25 mouse cellular contexts compared by ENCODE assay signal in genomic region chr3:130853866-130854265, GRCm38 (mm10).
"Had no signal": no experiment of that assay in that cellular context is flagged by ENCODE, and none has a peak within 500 bp of the region (broad histone marks: within the 10 kb centered on the region; RNA-seq: fewer than 3 reads in every experiment).

No protein-coding gene starts in this region.

- H3K4me3 ChIP-seq: gastrocnemius, adult 2 months; heart, embryonic 10.5 days; heart, embryonic 12.5 days; hindbrain, embryonic 10.5 days; hindbrain, embryonic 12.5 days; intestine, embryonic 15.5 days; layer of hippocampus, adult 2 months; left cerebral cortex, adult 2 months; limb, embryonic 13.5 days; limb, embryonic 15.5 days had no signal

- H3K36me3 ChIP-seq: heart, embryonic 10.5 days; heart, embryonic 12.5 days; hindbrain, embryonic 10.5 days; hindbrain, embryonic 12.5 days; intestine, embryonic 15.5 days; limb, embryonic 13.5 days; limb, embryonic 15.5 days had no signal

- DNase-seq: gastrocnemius, adult 2 months; gastrocnemius, postnatal 10 days; gastrocnemius, postnatal 25 days; heart, adult 18-20 months; heart, postnatal 10 days; heart, postnatal 4 days; kidney, adult 18-20 months; kidney, adult 8-10 months; kidney, postnatal 10 days; kidney, postnatal 25 days; kidney, postnatal 4 days had no signal

- H3K27me3 ChIP-seq: heart, embryonic 12.5 days; hindbrain, embryonic 12.5 days; intestine, embryonic 15.5 days; limb, embryonic 13.5 days; limb, embryonic 15.5 days had no signal

- H3K4me1 ChIP-seq: heart, embryonic 10.5 days; heart, embryonic 12.5 days; hindbrain, embryonic 12.5 days; intestine, embryonic 15.5 days; limb, embryonic 15.5 days had no signal

- H3K4me2 ChIP-seq: heart, embryonic 12.5 days; hindbrain, embryonic 12.5 days; hindbrain, embryonic 14.5 days; intestine, embryonic 15.5 days; limb, embryonic 13.5 days; limb, embryonic 15.5 days had no signal

- H3K9me3 ChIP-seq: heart, embryonic 10.5 days; heart, embryonic 12.5 days; hindbrain, embryonic 10.5 days; hindbrain, embryonic 12.5 days; intestine, embryonic 15.5 days; limb, embryonic 13.5 days; limb, embryonic 15.5 days had no signal

- ATAC-seq: hindbrain, embryonic 16.5 days; inflammation-experienced regulatory T-cells, adult 6 months; intestine, embryonic 15.5 days; intestine, postnatal 0 days had no signal

- H3K27ac ChIP-seq: gastrocnemius, adult 2 months; heart, embryonic 10.5 days; hindbrain, embryonic 10.5 days; hindbrain, embryonic 12.5 days; hindbrain, embryonic 14.5 days; intestine, embryonic 15.5 days; layer of hippocampus, adult 2 months; left cerebral cortex, adult 2 months; limb, embryonic 13.5 days; limb, embryonic 15.5 days; liver, embryonic 14.5 days had no signal

- H3K9ac ChIP-seq: heart, embryonic 12.5 days; hindbrain, embryonic 12.5 days; hindbrain, embryonic 14.5 days; intestine, embryonic 15.5 days; limb, embryonic 13.5 days; limb, embryonic 15.5 days; liver, embryonic 14.5 days had no signal
